Mouse (Mus musculus) myocyte (in vitro differentiated cells): ENCODE results near the gene Fndc4.

Experiments
- MAX ChIP-seq: IDR thresholded peaks from one replicate; pipeline ENCODE4 v1.6.1; 2011; ENCODE audit warnings: low read depth, mild to moderate bottlenecking, control low read depth
- MYOD1 ChIP-seq, 3 experiments: IDR thresholded peaks; one replicate each; pipeline ENCODE4 v1.6.1; 2011; ENCODE audit warnings: control low read depth in 2 of 3, low read depth in 2 of 3, mild to moderate bottlenecking in 2 of 3, moderate library complexity in 1 of 3; ENCODE audit not compliant: insufficient read length in 2 of 3, control insufficient read depth in 1 of 3
- POLR2A ChIP-seq: IDR thresholded peaks from one replicate; pipeline ENCODE4 v1.6.1; 2011; ENCODE audit warnings: low read depth, mild to moderate bottlenecking, control low read depth, moderate library complexity; ENCODE audit not compliant: insufficient read length
- POLR2AphosphoS2 ChIP-seq: IDR thresholded peaks from one replicate; pipeline ENCODE4 v1.6.1; 2011; ENCODE audit warnings: low read depth, control low read depth; ENCODE audit not compliant: insufficient read length
- TCF12 ChIP-seq: IDR thresholded peaks from one replicate; pipeline ENCODE4 v1.6.1; 2011; ENCODE audit warnings: mild to moderate bottlenecking, control low read depth; ENCODE audit not compliant: poor library complexity, insufficient read depth, severe bottlenecking
- USF1 ChIP-seq: IDR thresholded peaks from one replicate; pipeline ENCODE4 v1.6.1; 2011; ENCODE audit warnings: low read depth, mild to moderate bottlenecking, control low read depth, moderate library complexity

GRCm38 (mm10) chr5:31252795-31253545 is 42.9 kb downstream of the Fndc4 start:
- TF ChIP-seq POLR2A (no peak), USF1 (no peak), TCF12 (no peak), MYOD1 (IDR thresholded peaks at IDR 0.05; ENCODE audit: control insufficient read depth in 1 of 3, insufficient read length in 2 of 3, low read depth in 2 of 3) (no peak), MAX (no peak), POLR2AphosphoS2 (peak; percentile 18)
